Mouse (Mus musculus) erythroblast, embryonic 14.5 days (primary cell): ENCODE measurements around the gene Cwh43.

Experiments used
- GATA1 ChIP-seq: IDR thresholded peaks from 2 replicates; pipeline ENCODE4 v1.6.1; 2012; ENCODE audit warnings: low read length, inconsistent platforms, mixed read lengths
- TAL1 ChIP-seq: IDR thresholded peaks from 3 replicates; pipeline ENCODE4 v1.6.1; 2012; ENCODE audit warnings: low read length, inconsistent platforms, mixed read lengths

DNA sequence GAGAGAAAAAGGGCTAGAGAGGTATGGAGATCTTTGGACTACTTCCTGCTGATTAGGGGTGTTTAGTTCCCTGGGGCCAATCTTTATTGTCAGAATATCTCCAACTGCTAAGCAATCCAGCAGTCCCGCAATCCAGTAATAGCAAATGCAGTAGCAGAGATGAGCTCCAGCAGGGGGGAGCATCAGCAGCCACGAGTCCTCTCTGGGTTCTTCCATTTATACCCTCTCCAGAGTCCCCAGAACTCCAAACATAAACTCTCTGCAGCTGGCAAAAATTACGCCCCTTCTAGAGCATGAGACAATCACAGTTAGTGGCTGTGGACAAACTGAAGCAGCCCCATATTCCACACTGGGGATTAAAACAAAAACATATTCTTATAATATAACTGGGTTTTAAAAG is 36.1 kb upstream of the Cwh43 start:
- TF ChIP-seq TAL1 (no peak), GATA1 (no peak)
